Mouse (Mus musculus): ENCODE data around the gene Bad.
A peak's percentile ranks its signal among the peaks of the same experiment; 100 is the strongest.

GRCm38 (mm10) chr19:6980381-6981093 is 38.9 kb downstream of the Bad start, which contains the start of gene Fkbp2:
- TF ChIP-seq CTCF (IDR thresholded peaks at IDR 0.05; ENCODE audit: insufficient read depth, low read depth, low read length) (no peak), POLR2A (IDR thresholded peaks at IDR 0.05; ENCODE audit: insufficient read depth, low read depth, low read length) (peak; percentile 69)
